Mouse (Mus musculus) left cerebral cortex, postnatal 10 days (tissue): Measurements from ENCODE around the gene Syn3. TPM values are rescaled to one million over a fixed set of nuclear protein-coding genes. Genes with fewer than 3 reads are reported as not detected.
"Not testable (repeated sequence)": the region's sequence is repeated elsewhere in the genome, so short reads cannot be mapped to it uniquely, and the experiment has no call there.

Experiments used
- DNase-seq, 2 experiments: peaks; one replicate each; pipeline ENCODE4 v3.0.0; 2021 to 2022; ENCODE audit warnings: low spot score in 2 of 2, mixed read lengths in 1 of 2; ENCODE audit errors: extremely low spot score in 1 of 2
- intact Hi-C: fragments of 180-260 bp; cut with DNase I; formaldehyde crosslinking; loops from one replicate; pipeline ENCODE4 v1.15.1; 2025
- total RNA-seq, 2 experiments: library from RNA; stranded (reverse); gene quantifications; 2 replicates each; pipeline ENCODE4 v1.2.3; 2021

Gene Syn3
- 10 to 100 TPM; 42.1 to 46.0 TPM for total RNA-seq

- intact Hi-C loops, result loop anchor here (2.0 kb wide), 1 partner anchor 24 kb away; no protein-coding TSS in a partner anchor
- DNase-seq, result peak; percentile 90 to 96
Observed at GRCm38 (mm10) chr10:86498673-86499391, at the start of gene Syn3. Gene Syn3 (minus strand): TSS chr10:86498896.

GRCm38 (mm10) chr10:86526357-86526874 is 27.7 kb upstream of the Syn3 start:
- intact Hi-C loops, DNase-seq: not testable (repeated sequence)

GRCm38 (mm10) chr10:86513801-86514200 is 15.1 kb upstream of the Syn3 start:
- intact Hi-C loops, result no loop called here
- no peak for DNase-seq

- no peak for DNase-seq
- intact Hi-C loops, result no loop called here
Observed at GRCm38 (mm10) chr10:86510941-86511340, 12.2 kb upstream of the Syn3 start.

GRCm38 (mm10) chr10:86502063-86502462 is 3.4 kb upstream of the Syn3 start:
- peak in 1 of 2 experiments; percentile 49 for DNase-seq
- intact Hi-C loops, result no loop called here

GRCm38 (mm10) chr10:86498051-86498672 is 534 bp downstream of the Syn3 start:
- intact Hi-C loops, result loop anchor here (2.0 kb wide), 1 partner anchor 23 kb away; no protein-coding TSS in a partner anchor
- peak; percentile 38 to 54 for DNase-seq

- intact Hi-C loops, result no loop called here
- DNase-seq, result no peak
Observed at GRCm38 (mm10) chr10:86495851-86496250, 2.8 kb downstream of the Syn3 start.

- intact Hi-C loops, result no loop called here
- DNase-seq, result no peak
Observed at GRCm38 (mm10) chr10:86493140-86493539, 5.6 kb downstream of the Syn3 start.

- peak; percentile 60 to 63 for DNase-seq
- intact Hi-C loops, result no loop called here
Observed at GRCm38 (mm10) chr10:86492089-86492907, 6.4 kb downstream of the Syn3 start.

GRCm38 (mm10) chr10:86491316-86492088 is 7.2 kb downstream of the Syn3 start:
- intact Hi-C loops, result no loop called here
- DNase-seq, result no peak

- intact Hi-C loops, result no loop called here
- no peak for DNase-seq
Observed at GRCm38 (mm10) chr10:86488544-86488943, 10.2 kb downstream of the Syn3 start.

GRCm38 (mm10) chr10:86485971-86486370 is 12.7 kb downstream of the Syn3 start:
- DNase-seq, result no peak
- intact Hi-C loops, result no loop called here

- DNase-seq, result no peak
- intact Hi-C loops, result no loop called here
Observed at GRCm38 (mm10) chr10:86483968-86484367, 14.7 kb downstream of the Syn3 start.

- DNase-seq, result no peak
- intact Hi-C loops, result no loop called here
Observed at GRCm38 (mm10) chr10:86482496-86482895, 16.2 kb downstream of the Syn3 start.

- no peak for DNase-seq
- intact Hi-C loops, result no loop called here
Observed at GRCm38 (mm10) chr10:86480711-86481110, 18.0 kb downstream of the Syn3 start.

- DNase-seq, result no peak
Observed at GRCm38 (mm10) chr10:86479718-86480121, 19.0 kb downstream of the Syn3 start.

GRCm38 (mm10) chr10:86476720-86477119 is 22.0 kb downstream of the Syn3 start:
- intact Hi-C loops, result loop anchor here (10.0 kb wide), 1 partner anchor 258 kb away; no protein-coding TSS in a partner anchor
- DNase-seq, result no peak

More at GRCm38 (mm10) chr10:86479718-86480121, 19.0 kb downstream of the Syn3 start:
- intact Hi-C loops, result loop anchor here (10.0 kb wide), 1 partner anchor 255 kb away; no protein-coding TSS in a partner anchor

- intact Hi-C loops, result loop anchor here (2.0 to 10.0 kb wide), 2 partner anchors 24 to 260 kb away; partner anchors contain the start of gene Syn3
- DNase-seq, result no peak
Observed at GRCm38 (mm10) chr10:86475270-86475669, 23.4 kb downstream of the Syn3 start.
